Mouse (Mus musculus): ENCODE results near the gene L2hgdh. TPM values are rescaled to one million over a fixed set of nuclear protein-coding genes. Genes with fewer than 3 reads are reported as not detected.

Gene L2hgdh
- polyA plus RNA-seq (2012; rRNA removed; ENCODE audit: low replicate concordance), result 5.3 and 8.1 TPM in 2 replicates

DNA sequence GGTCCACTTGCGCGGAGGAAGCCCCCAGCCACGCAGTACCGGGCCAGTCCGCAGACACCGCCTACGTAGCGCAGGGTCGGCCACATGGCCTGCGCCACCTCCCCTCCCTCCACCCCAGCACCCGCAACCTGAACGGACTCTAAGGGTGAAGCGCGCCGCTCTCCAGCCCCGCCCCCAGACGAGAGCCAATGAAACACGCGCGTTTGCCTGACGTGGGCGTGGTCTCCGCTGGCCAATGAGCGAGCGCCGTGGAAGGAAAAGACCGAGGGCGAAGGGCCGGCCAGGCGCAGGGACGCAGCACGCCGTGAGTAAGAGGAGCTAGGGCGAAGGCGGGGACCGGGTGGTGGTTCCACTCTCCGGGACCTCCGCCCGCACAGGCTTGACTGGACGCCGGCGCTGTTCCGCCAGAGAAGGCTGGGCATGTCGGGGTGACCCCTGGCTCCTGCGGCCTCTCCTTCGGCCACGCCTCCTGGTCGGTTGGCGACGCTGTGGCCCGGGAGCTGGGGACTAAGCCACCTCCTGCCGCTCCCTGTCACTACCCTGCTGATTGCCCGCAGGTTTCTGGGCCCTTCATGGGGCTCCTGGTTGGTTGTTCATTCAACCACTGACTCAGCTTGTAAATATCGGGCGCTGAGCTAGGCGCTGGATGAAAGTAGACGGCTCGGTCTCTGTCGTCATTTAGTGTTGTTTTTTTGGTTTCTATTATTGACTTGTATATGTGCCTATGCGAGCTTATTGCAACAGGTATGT, at the start of gene L2hgdh, which contains the start of gene Atp5s:
L2hgdh (minus strand) TSS at position 163 of the 750 bp plus-strand sequence.
Atp5s (plus strand) TSS at position 240 of the 750 bp plus-strand sequence.

DNA sequence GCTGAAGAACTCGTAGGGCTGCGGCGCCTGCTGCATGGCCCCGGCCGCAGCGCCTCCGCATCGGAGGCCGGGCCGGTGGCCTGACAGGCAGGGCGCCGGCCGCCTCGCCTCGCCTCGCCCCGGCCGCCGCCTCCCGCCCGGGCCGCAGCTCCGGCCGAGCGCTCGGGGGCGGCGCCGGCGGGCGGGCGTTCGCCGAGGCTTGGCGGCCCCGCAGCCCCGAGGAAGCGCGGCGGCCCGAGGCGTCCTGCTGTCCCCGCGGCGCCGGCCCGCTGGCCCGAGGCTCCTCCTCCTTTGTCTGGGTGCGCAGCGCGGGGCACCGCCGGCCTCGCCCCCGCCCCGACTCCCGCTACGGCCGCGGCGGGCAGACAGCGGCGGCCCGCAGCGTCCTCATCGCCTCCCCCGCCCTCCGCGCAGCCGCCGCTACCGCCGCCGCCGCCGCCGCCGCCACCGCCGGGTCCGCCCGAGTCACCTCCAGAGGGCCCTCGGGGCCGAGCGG, 43.1 kb downstream of the L2hgdh start, which contains the start of gene Sos2:
Sos2 (minus strand) TSS at position 287 of the 496 bp plus-strand sequence.

Other genes with a start within 250 kb of the L2hgdh start
- 5.2 and 7.4 TPM in 2 replicates for gene Vcpkmt, start 141.8 kb downstream of the L2hgdh start, polyA plus RNA-seq (2012; rRNA removed; ENCODE audit: low replicate concordance)
- gene Sos2, start 43.0 kb downstream of the L2hgdh start, polyA plus RNA-seq (2012; rRNA removed; ENCODE audit: low replicate concordance), result 23.2 and 23.8 TPM in 2 replicates
- 11.6 and 13.8 TPM in 2 replicates for gene Atp5s, start 77 bp upstream of the L2hgdh start, polyA plus RNA-seq (2012; rRNA removed; ENCODE audit: low replicate concordance)
- 0.67 and 19.4 TPM in 2 replicates for gene Cdkl1, start 66.4 kb upstream of the L2hgdh start, polyA plus RNA-seq (2012; rRNA removed; ENCODE audit: low replicate concordance)
- 1.6 and 2.3 TPM in 2 replicates for gene Atl1, start 167.7 kb upstream of the L2hgdh start, polyA plus RNA-seq (2012; rRNA removed; ENCODE audit: low replicate concordance)
- gene Map4k5, start 168.3 kb upstream of the L2hgdh start, polyA plus RNA-seq (2012; rRNA removed; ENCODE audit: low replicate concordance), result 6.4 and 17.3 TPM in 2 replicates

Measured in subcutaneous adipose tissue, adult 2 months (tissue).